In the genomic region with DNA sequence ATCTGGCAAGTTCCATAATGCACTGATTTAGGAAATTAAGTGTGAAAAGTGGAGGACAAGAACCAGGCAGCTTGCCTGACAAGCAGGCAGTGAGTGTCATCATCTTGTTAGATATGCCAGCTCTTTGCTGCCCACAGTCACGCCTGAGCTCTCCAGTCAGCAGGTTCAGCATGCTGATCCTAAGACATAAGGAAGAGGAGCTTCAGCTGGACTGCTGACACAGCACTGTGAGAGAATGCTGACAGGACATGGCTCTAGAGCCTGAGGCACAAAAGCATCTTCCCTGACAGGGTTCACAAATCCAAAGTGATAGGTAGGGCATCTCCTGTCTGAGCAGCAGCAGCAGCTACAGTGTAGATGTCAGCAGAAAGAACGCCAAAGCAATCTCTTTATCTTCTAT, we compare ENCODE assay signal across 18 mouse cellular contexts.
DNase-seq lines count a peak whose midpoint lies in the region; ATAC-seq and TF ChIP-seq lines count a peak whose summit lies in the region.
"Had no signal": no experiment of that assay in that cellular context is flagged by ENCODE, and none has a peak within 500 bp of the region (broad histone marks: within the 10 kb centered on the region; RNA-seq: fewer than 3 reads in every experiment).

No protein-coding gene starts in this region.

- no peak overlapping the region for H3K27ac ChIP-seq in embryonic facial prominence, embryonic 14.5 days (replicated peaks; ENCODE audit: low read depth, low read length)
- H3K27ac ChIP-seq in embryonic facial prominence, embryonic 10.5 days (replicated peaks) = no peak overlapping the region
- no peak overlapping the region for H3K27ac ChIP-seq in neural tube, embryonic 13.5 days (replicated peaks)
- no peak overlapping the region for H3K27ac ChIP-seq in midbrain, embryonic 14.5 days (replicated peaks; ENCODE audit: low read depth, low read length)
- H3K27ac ChIP-seq in left cerebral cortex, adult 2 months = no peak overlapping the region
- H3K27ac ChIP-seq: forebrain, embryonic 10.5 days; limb, embryonic 12.5 days; liver, embryonic 12.5 days had no signal

- 37% methylated on average over 2 of the region's 2 CpGs for WGBS in embryonic facial prominence, embryonic 14.5 days
- 51% methylated on average over 2 of the region's 2 CpGs for WGBS in embryonic facial prominence, embryonic 10.5 days
- WGBS in neural tube, embryonic 13.5 days = 49% methylated on average over 2 of the region's 2 CpGs
- WGBS in midbrain, embryonic 14.5 days = 42% methylated on average over 2 of the region's 2 CpGs

- no peaks in the 10 kb centered on the region for H3K36me3 ChIP-seq in embryonic facial prominence, embryonic 14.5 days (ENCODE audit: control insufficient read depth, insufficient read depth, low read length)
- no peaks in the 10 kb centered on the region for H3K36me3 ChIP-seq in embryonic facial prominence, embryonic 10.5 days (replicated peaks)
- no peaks in the 10 kb centered on the region for H3K36me3 ChIP-seq in neural tube, embryonic 13.5 days
- H3K36me3 ChIP-seq in midbrain, embryonic 14.5 days (ENCODE audit: control insufficient read depth, insufficient read depth, low read length) = no peaks in the 10 kb centered on the region
- H3K36me3 ChIP-seq: forebrain, embryonic 10.5 days; limb, embryonic 12.5 days; liver, embryonic 12.5 days had no signal

- H3K9me3 ChIP-seq in embryonic facial prominence, embryonic 14.5 days (ENCODE audit: control insufficient read depth, low read length) = no peaks in the 10 kb centered on the region
- no peaks in the 10 kb centered on the region for H3K9me3 ChIP-seq in embryonic facial prominence, embryonic 10.5 days
- H3K9me3 ChIP-seq in neural tube, embryonic 13.5 days = no peaks in the 10 kb centered on the region
- H3K9me3 ChIP-seq in midbrain, embryonic 14.5 days (ENCODE audit: control insufficient read depth, low read length) = no peaks in the 10 kb centered on the region
- H3K9me3 ChIP-seq: forebrain, embryonic 10.5 days; limb, embryonic 12.5 days; liver, embryonic 12.5 days had no signal

- intact Hi-C loops in left cerebral cortex, adult 2 months (cut with DNase I) = no loop called here
- intact Hi-C loops in left cerebral cortex, postnatal 36 days (cut with DNase I) = no loop called here

- no peaks in the 10 kb centered on the region for H3K27me3 ChIP-seq in embryonic facial prominence, embryonic 14.5 days (replicated peaks; ENCODE audit: control insufficient read depth, insufficient read depth, low read length)
- no peaks in the 10 kb centered on the region for H3K27me3 ChIP-seq in embryonic facial prominence, embryonic 10.5 days (replicated peaks; ENCODE audit: low read depth, poor library complexity, severe bottlenecking)
- H3K27me3 ChIP-seq in neural tube, embryonic 13.5 days = no peaks in the 10 kb centered on the region
- H3K27me3 ChIP-seq in midbrain, embryonic 14.5 days (ENCODE audit: control insufficient read depth, insufficient read depth, low read length) = no peaks in the 10 kb centered on the region
- H3K27me3 ChIP-seq: limb, embryonic 12.5 days; liver, embryonic 12.5 days had no signal

- DNase-seq in embryonic facial prominence, embryonic 14.5 days (ENCODE audit: low spot score) = peak; percentile 4
- no peak for DNase-seq in embryonic facial prominence, embryonic 10.5 days (ENCODE audit: low spot score)
- no peak for DNase-seq in neural tube, embryonic 10.5 days (ENCODE audit: extremely low spot score, low spot score)
- peak; percentile 51 for DNase-seq in midbrain, embryonic 14.5 days
- DNase-seq in left cerebral cortex, adult 2 months (ENCODE audit: extremely low spot score in 1 of 2, low spot score in 2 of 2) = no peak
- DNase-seq in left cerebral cortex, postnatal 36 days (ENCODE audit: low spot score in 2 of 2) = no peak
- DNase-seq: cerebellum, postnatal 25 days; embryo, embryonic 11 days; heart, postnatal 10 days; kidney, adult 18-20 months; lung, adult 2 months; lung, postnatal 4 days; thymus, postnatal 36 days had no signal

- TF ChIP-seq CTCF in left cerebral cortex, adult 2 months (IDR thresholded peaks at IDR 0.05) = no peak

- no peak overlapping the region for H3K4me3 ChIP-seq in embryonic facial prominence, embryonic 14.5 days (ENCODE audit: low read depth, low read length)
- no peak overlapping the region for H3K4me3 ChIP-seq in embryonic facial prominence, embryonic 10.5 days
- H3K4me3 ChIP-seq in neural tube, embryonic 13.5 days = no peak overlapping the region
- no peak overlapping the region for H3K4me3 ChIP-seq in midbrain, embryonic 14.5 days (replicated peaks; ENCODE audit: low read depth, low read length)
- no peak overlapping the region for H3K4me3 ChIP-seq in left cerebral cortex, adult 2 months
- H3K4me3 ChIP-seq: forebrain, embryonic 10.5 days; limb, embryonic 12.5 days; liver, embryonic 12.5 days had no signal

- no peak overlapping the region for H3K9ac ChIP-seq in embryonic facial prominence, embryonic 14.5 days (ENCODE audit: low read depth, low read length)
- no peak overlapping the region for H3K9ac ChIP-seq in neural tube, embryonic 13.5 days
- H3K9ac ChIP-seq in midbrain, embryonic 14.5 days (replicated peaks; ENCODE audit: low read length) = no peak overlapping the region
- H3K9ac ChIP-seq: limb, embryonic 12.5 days; liver, embryonic 12.5 days had no signal

- H3K4me1 ChIP-seq in embryonic facial prominence, embryonic 14.5 days (ENCODE audit: control insufficient read depth, insufficient read depth, low read length) = no peaks in the 10 kb centered on the region
- H3K4me1 ChIP-seq in embryonic facial prominence, embryonic 10.5 days = no peaks in the 10 kb centered on the region
- H3K4me1 ChIP-seq in neural tube, embryonic 13.5 days (replicated peaks) = no peaks in the 10 kb centered on the region
- H3K4me1 ChIP-seq in midbrain, embryonic 14.5 days (ENCODE audit: control insufficient read depth, insufficient read depth, low read length) = no peaks in the 10 kb centered on the region
- H3K4me1 ChIP-seq: forebrain, embryonic 10.5 days; limb, embryonic 12.5 days; liver, embryonic 12.5 days had no signal

- no peak overlapping the region for H3K4me2 ChIP-seq in embryonic facial prominence, embryonic 14.5 days (ENCODE audit: low read depth, low read length)
- H3K4me2 ChIP-seq in neural tube, embryonic 13.5 days = no peak overlapping the region
- no peak overlapping the region for H3K4me2 ChIP-seq in midbrain, embryonic 14.5 days (ENCODE audit: low read length)
- H3K4me2 ChIP-seq: heart, embryonic 11.5 days; limb, embryonic 12.5 days; liver, embryonic 12.5 days had no signal

- ATAC-seq in embryonic facial prominence, embryonic 14.5 days (ENCODE audit: low read depth) = no peak
- ATAC-seq in neural tube, embryonic 13.5 days (ENCODE audit: low read depth) = peak; percentile 27; the same call in 1 of the 2 replicates
- ATAC-seq in midbrain, embryonic 14.5 days (ENCODE audit: low FRiP score, low TSS enrichment) = peak; percentile 40; the same call in 1 of the 2 replicates
- ATAC-seq: liver, embryonic 12.5 days had no signal

Comparison
In these comparisons a context has a peak if more than half of its experiments do, and no peak if none do; other contexts are left out.
1. DNase-seq: peak in embryonic facial prominence, embryonic 14.5 days (single experiment) and midbrain, embryonic 14.5 days (single experiment); none in embryonic facial prominence, embryonic 10.5 days (single experiment), neural tube, embryonic 10.5 days (single experiment), left cerebral cortex, adult 2 months (0 of 2) and left cerebral cortex, postnatal 36 days (0 of 2).